Mouse (Mus musculus) stomach, embryonic 14.5 days (tissue): Measurements from ENCODE around the gene Tent4b. TPM values are rescaled to one million over a fixed set of nuclear protein-coding genes. Genes with fewer than 3 reads are reported as not detected.

Experiments used
- ATAC-seq: fragments of 200-750 bp; cut with Nextera tagmentation; 2 replicates; pipeline ENCODE4 v1.8.0; 2017; ENCODE audit warnings: low read depth, moderate TSS enrichment; ENCODE audit not compliant: insufficient number of reproducible peaks, insufficient read depth, low FRiP score
- H3K27ac ChIP-seq: fragments of 300-500 bp; sonication (generic); 2 replicates; pipeline ENCODE4 v1.5.1; 2014; ENCODE audit warnings: mild to moderate bottlenecking, low read length, moderate library complexity, mixed read lengths
- H3K27me3 ChIP-seq: fragments of 300-500 bp; sonication (generic); 2 replicates; pipeline ENCODE4 v1.6.1; 2014; ENCODE audit warnings: low read length, control low read depth, mixed read lengths; ENCODE audit not compliant: control insufficient read depth, insufficient read depth
- H3K36me3 ChIP-seq: fragments of 300-500 bp; sonication (generic); 2 replicates; pipeline ENCODE4 v1.6.1; 2014; ENCODE audit warnings: mild to moderate bottlenecking, control low read depth, low read length, moderate library complexity, mixed read lengths; ENCODE audit not compliant: control insufficient read depth, insufficient read depth
- H3K4me1 ChIP-seq: fragments of 300-500 bp; sonication (generic); 2 replicates; pipeline ENCODE4 v1.6.1; 2014; ENCODE audit warnings: low read length, control low read depth, mixed read lengths; ENCODE audit not compliant: control insufficient read depth, insufficient read depth
- H3K4me2 ChIP-seq: fragments of 300-500 bp; sonication (generic); replicated peaks from 2 replicates; pipeline ENCODE4 v1.6.1; 2014; ENCODE audit warnings: low read depth, low read length, control low read depth
- H3K4me3 ChIP-seq: fragments of 300-500 bp; sonication (generic); 2 replicates; pipeline ENCODE4 v1.5.1; 2014; ENCODE audit warnings: low read depth, low read length, control low read depth
- H3K9ac ChIP-seq: fragments of 300-500 bp; sonication (generic); replicated peaks from 2 replicates; pipeline ENCODE4 v1.6.1; 2014; ENCODE audit warnings: low read depth, mild to moderate bottlenecking, control low read depth, low read length, moderate library complexity, mixed read lengths
- H3K9me3 ChIP-seq: fragments of 300-500 bp; sonication (generic); 2 replicates; pipeline ENCODE4 v1.6.1; 2016; ENCODE audit warnings: low read depth, low read length, control low read depth; ENCODE audit not compliant: control insufficient read depth
- WGBS: fragments of 180-500 bp; shearing (Covaris S2); extraction: QIAGEN DNeasy Blood & Tissue Kit; methylation state at CpG from one replicate; pipeline ENCODE4 v1.1.7; 2014; 5-methylcytosine and 5-hydroxymethylcytosine counted together
- polyA plus RNA-seq: library from polyadenylated mRNA; unstranded; fragments of >200 nt; fragmentation: Nextera tagmentation; extraction: Ambion mirVana; gene quantifications from 2 replicates; pipeline ENCODE4 v1.2.1, GENCODE M21; 2014

Gene Tent4b
- polyA plus RNA-seq, 1 experiment from 2014 or later, result 12.5 TPM

DNA sequence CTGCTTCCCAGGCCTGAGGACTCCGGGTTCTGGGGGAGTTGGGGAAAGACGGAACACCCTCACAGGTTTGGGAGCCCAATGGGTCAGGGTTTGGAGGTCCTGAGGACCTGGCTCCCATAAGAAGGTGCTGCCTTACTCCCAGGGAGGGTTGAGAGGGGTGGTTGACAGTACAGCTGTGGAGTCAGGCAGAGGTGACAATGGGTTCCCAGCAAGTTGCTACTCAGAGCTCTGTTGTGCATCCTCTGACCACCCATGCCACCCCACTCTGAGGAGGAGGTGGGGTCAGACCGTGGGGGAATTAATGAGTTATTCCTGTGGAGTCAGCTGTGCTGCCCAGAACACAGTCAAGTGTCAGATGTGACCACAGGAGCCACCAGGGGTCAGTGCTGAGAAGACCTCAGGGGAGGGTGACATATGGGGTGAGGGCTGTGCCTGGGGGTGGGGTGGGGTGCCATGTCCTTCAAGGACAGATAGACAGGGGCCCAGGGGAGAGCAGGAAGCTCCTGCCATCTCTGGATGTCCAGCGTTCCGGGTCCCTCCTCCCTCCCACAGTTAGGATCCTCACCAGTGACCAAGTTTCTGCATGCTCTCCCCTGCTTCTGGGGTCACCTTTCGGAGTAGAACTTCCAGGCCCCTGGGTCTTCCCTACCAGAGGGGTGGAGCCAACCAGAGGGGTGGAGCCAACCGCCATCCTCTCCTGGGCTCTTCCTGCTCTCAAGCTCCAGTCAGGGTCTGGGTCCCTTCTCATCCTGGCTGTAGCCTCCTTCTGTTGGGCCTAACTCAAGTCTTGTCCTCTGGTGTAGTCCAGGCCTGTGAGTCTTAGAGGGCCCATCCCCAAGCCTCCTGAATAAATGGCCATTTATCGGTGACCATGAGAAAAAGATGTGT, 86.7 kb downstream of the Tent4b start:
- Histone ChIP-seq H3K4me1 (no peaks in the 10 kb centered on the region; the same call in 1 of the 2 replicates), H3K9me3 (no peaks in the 10 kb centered on the region), H3K36me3 (no peaks in the 10 kb centered on the region), H3K9ac (no peak overlapping the region), H3K27me3 (no peaks in the 10 kb centered on the region), H3K4me2 (no peak overlapping the region), H3K27ac (no peak overlapping the region), H3K4me3 (no peak overlapping the region)
- 79% methylated on average over 8 of the region's 8 CpGs for WGBS
- no peak for ATAC-seq

DNA sequence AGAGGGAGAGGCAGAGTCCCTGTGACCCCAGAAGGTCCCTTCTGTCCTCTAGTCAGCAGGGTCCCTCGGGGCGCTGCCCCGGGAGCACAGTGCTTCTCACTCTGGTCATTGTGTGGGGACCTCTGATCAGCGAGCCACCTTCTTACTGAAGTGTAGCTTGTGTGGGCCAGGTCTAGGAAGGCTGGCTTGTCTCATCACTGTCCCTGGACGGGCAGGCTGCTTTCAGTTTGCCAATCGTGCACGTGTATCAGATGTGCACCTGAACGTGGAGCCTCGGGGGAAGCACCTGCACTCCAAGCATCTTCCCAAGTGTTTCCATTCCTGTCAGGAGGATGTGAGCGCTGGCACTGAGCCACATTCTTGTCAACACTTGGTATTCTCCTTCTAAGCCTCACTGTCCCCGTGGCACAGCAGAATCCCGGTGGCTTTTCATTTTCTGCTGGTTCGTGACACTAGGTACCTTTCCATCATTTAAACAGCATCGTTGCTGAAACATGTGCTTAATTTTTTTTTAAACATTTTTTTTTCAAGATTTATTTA, 87.5 kb downstream of the Tent4b start:
- no peaks in the 10 kb centered on the region for H3K27me3 ChIP-seq
- no peak overlapping the region for H3K4me2 ChIP-seq
- no peaks in the 10 kb centered on the region for H3K36me3 ChIP-seq
- H3K4me3 ChIP-seq, result no peak overlapping the region
- WGBS, result 80% methylated on average over 14 of the region's 14 CpGs
- no peak overlapping the region for H3K9ac ChIP-seq
- H3K4me1 ChIP-seq, result no peaks in the 10 kb centered on the region; the same call in 1 of the 2 replicates
- H3K27ac ChIP-seq, result no peak overlapping the region
- no peaks in the 10 kb centered on the region for H3K9me3 ChIP-seq
- ATAC-seq, result no peak

DNA sequence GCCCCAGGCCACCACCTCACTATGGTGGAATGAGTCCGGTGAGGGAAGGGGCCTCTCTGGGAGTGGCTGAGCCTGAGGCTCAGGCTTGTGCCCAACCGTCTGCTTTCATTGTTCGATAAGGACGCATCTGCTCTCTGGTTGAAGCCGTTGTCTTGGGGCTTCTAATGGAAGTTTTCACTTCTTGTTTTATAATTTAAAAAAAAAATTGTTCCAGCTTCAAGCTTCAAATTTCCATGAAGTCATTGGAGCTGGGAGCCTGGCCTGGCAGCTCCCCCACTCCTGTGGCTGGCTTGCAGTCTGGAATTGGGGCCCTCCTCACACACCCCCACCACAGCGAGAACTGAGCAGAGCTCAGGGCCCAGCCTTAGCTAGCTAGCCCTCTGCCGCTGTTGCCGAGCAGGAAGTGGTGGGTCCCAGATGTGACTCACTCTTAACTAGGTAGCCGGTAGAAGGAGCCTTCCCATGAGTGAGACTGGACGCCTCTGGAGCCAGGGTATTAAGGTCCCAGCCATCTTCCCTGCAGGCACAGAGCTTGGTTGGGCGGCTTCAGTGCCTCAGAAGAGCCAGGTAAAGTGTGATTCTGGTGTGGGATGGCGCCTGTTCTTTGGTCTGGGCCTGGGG, 89.7 kb downstream of the Tent4b start:
- Histone ChIP-seq H3K27ac (no peak overlapping the region), H3K27me3 (no peaks in the 10 kb centered on the region), H3K36me3 (no peaks in the 10 kb centered on the region), H3K4me3 (no peak overlapping the region), H3K9ac (no peak overlapping the region), H3K9me3 (no peaks in the 10 kb centered on the region), H3K4me2 (no peak overlapping the region), H3K4me1 (no peaks in the 10 kb centered on the region)
- ATAC-seq, result no peak
- 65% methylated on average over 12 of the region's 12 CpGs for WGBS

DNA sequence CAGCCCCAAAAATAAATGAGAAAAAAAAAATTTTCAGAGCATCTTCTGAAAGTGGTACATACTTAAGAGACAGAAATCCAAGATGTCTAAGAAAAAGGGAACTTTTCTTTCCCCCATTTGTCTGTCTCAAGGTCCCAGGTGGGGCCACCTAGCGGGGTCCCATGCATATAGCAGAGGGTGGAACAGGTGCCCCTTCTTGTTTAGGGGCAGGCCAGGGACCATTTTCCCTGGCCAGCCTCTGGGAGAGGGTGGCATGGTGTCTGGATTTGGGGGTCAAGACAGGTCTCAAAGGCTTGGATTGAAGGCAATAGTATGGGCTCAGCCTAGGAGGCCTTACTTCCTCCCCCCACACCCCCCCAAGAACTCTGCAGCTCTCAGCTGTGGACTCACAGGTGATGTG, 90.9 kb downstream of the Tent4b start:
- H3K9ac ChIP-seq, result no peak overlapping the region
- no peaks in the 10 kb centered on the region for H3K4me1 ChIP-seq
- H3K9me3 ChIP-seq, result no peaks in the 10 kb centered on the region
- no peak for ATAC-seq
- H3K27me3 ChIP-seq, result no peaks in the 10 kb centered on the region
- no peak overlapping the region for H3K4me3 ChIP-seq
- WGBS, result 71% methylated on average over 1 of the region's 1 CpGs
- H3K27ac ChIP-seq, result no peak overlapping the region
- no peaks in the 10 kb centered on the region for H3K36me3 ChIP-seq
- H3K4me2 ChIP-seq, result no peak overlapping the region

DNA sequence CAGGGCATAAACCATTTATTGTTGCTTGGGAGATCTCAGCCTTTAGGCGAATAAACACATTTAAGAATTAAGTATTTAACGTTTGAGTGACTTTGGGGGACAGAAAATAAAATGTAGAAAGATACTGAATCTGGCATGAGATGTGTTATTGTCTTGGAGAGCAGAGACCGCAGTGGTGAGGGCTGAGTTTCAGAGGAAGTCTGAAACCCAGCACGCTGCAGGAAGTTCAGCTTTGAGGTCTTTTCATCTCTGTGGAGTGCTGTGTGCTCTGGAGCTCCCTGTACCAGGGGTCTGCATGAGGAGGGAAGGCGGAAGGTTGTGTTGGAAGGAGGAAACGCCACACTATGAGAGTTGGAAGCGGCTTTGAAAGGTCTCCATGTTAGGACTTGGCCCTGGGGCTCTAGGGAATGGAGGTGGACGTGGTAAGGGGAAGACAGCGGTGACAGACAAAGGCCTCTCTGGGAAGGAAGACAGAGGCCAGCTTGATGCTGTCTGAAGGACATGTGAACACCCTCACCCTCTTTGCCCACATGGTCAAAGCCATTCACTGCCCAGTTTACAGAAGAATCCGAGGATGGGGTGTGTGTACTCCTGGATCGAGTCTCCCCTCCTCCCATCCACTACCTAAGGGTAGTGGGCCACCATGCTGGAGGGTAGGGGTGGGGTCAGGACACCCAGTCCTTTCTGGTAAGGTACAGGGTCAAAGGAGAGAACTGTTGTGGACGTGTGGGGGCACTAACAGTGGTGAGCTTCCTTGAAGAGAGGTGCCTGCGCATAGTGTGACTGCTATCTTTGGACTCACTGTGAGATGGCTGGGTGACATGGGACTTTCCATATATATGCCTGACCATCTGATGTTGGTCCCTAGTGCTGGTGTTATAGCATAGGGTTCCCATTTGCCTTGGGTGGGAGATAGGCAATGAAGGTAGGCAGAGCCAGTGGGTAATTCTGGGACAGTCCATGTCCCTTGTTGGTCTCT, 91.6 kb downstream of the Tent4b start:
- Histone ChIP-seq H3K4me3 (no peak overlapping the region), H3K27me3 (no peaks in the 10 kb centered on the region), H3K4me2 (no peak overlapping the region), H3K9me3 (no peaks in the 10 kb centered on the region), H3K36me3 (no peaks in the 10 kb centered on the region), H3K27ac (no peak overlapping the region), H3K9ac (no peak overlapping the region), H3K4me1 (no peaks in the 10 kb centered on the region)
- no peak for ATAC-seq
- 81% methylated on average over 13 of the region's 13 CpGs for WGBS

DNA sequence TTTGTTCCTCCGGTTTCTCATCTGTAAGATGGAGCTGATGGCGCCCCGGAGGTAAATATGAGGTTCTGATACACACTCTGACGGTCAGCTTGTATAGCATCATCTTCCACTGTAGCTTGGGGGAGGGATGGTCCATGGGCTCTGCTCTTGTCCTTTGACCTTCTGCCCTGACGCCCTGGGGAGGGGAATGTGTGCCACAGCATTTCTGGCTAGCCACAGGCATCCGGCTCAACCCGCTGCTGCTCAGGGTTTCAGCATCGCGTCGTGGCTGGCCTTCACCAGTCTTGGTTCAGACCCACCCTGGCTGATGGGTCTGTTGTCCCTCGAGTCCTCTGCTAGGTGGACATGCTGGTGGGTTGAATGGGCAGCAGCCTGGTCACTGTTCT, 92.3 kb downstream of the Tent4b start:
- H3K9ac ChIP-seq, result no peak overlapping the region
- ATAC-seq, result no peak
- 86% methylated on average over 11 of the region's 11 CpGs for WGBS

DNA sequence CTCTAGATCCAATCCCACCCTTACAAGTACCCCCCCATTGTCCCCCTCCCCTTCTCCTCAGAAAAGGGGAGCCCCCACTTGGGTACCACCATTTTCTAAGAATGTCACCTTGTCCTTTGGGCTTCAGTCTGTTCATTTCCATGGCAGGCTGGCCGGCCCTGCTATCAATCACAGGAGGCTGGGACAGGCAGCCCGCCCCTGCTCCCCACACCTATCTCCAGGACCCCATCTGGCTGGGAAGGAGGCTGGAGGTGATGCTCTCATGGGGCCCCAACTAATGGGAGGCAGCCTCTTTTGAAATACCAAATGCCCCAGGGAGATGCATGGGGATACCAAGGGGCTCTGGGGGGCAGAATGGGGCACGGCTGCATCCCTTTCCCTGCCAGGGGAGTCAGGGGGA, 93.9 kb downstream of the Tent4b start:
- Histone ChIP-seq H3K27me3 (no peaks in the 10 kb centered on the region), H3K36me3 (no peaks in the 10 kb centered on the region), H3K9ac (no peak overlapping the region), H3K4me1 (no peaks in the 10 kb centered on the region), H3K4me3 (no peak overlapping the region), H3K4me2 (no peak overlapping the region), H3K9me3 (no peaks in the 10 kb centered on the region), H3K27ac (no peak overlapping the region)
- 81% methylated on average over 3 of the region's 3 CpGs for WGBS
- ATAC-seq, result no peak

More for the DNA sequence above, 92.3 kb downstream of the Tent4b start:
- Histone ChIP-seq H3K36me3 (no peaks in the 10 kb centered on the region), H3K9me3 (no peaks in the 10 kb centered on the region), H3K27ac (no peak overlapping the region), H3K27me3 (no peaks in the 10 kb centered on the region), H3K4me3 (no peak overlapping the region), H3K4me2 (no peak overlapping the region), H3K4me1 (no peaks in the 10 kb centered on the region)
